Mouse (Mus musculus) lung, postnatal 0 days (tissue): Measurements from ENCODE around the gene Lyrm7.

Source experiments
- CTCF ChIP-seq: IDR thresholded peaks from 2 replicates; pipeline ENCODE4 v1.5.1; 2016; ENCODE audit warnings: antibody characterized with exemption, mild to moderate bottlenecking
- EP300 ChIP-seq: IDR thresholded peaks from 2 replicates; pipeline ENCODE4 v1.6.1; 2016; ENCODE audit warnings: antibody characterized with exemption, mild to moderate bottlenecking, control low read depth

GRCm38 (mm10) chr11:54884197-54884828, 23.6 kb upstream of the Lyrm7 start:
- TF ChIP-seq CTCF (no peak), EP300 (no peak)
